Mouse (Mus musculus): ENCODE results near the gene Gm49366. TPM values are rescaled to one million over a fixed set of nuclear protein-coding genes. Genes with fewer than 3 reads are reported as not detected.
"Not testable (repeated sequence)": the region's sequence is repeated elsewhere in the genome, so short reads cannot be mapped to it uniquely, and the experiment has no call there.

Gene Gm49366
- total RNA-seq (2015) = not detected in 2 replicates
- not detected in 2 replicates for total RNA-seq (2017)

GRCm38 (mm10) chr12:84038691-84039111, at the start of gene Gm49366:
TSS of gene Gm49366 (plus strand) at chr12:84038935.
- ATAC-seq (ENCODE audit: poor library complexity, severe bottlenecking) = not testable (repeated sequence)

GRCm38 (mm10) chr12:83989378-83989777, 49.4 kb upstream of the Gm49366 start:
- no peak for ATAC-seq (ENCODE audit: poor library complexity, severe bottlenecking)

- no peak for ATAC-seq (ENCODE audit: poor library complexity, severe bottlenecking)
Measured at GRCm38 (mm10) chr12:83997221-83997620, 41.5 kb upstream of the Gm49366 start.

GRCm38 (mm10) chr12:83998341-83999107, 40.2 kb upstream of the Gm49366 start:
- ATAC-seq (ENCODE audit: poor library complexity, severe bottlenecking) = no peak

- peak; percentile 24; the same call in 1 of the 2 replicates for ATAC-seq (ENCODE audit: poor library complexity, severe bottlenecking)
Measured at GRCm38 (mm10) chr12:83999237-83999636, 39.5 kb upstream of the Gm49366 start.

GRCm38 (mm10) chr12:84000418-84000817, 38.3 kb upstream of the Gm49366 start:
- ATAC-seq (ENCODE audit: poor library complexity, severe bottlenecking) = no peak

- ATAC-seq (ENCODE audit: poor library complexity, severe bottlenecking) = no peak
Measured at GRCm38 (mm10) chr12:84003866-84004265, 34.9 kb upstream of the Gm49366 start.

- no peak for ATAC-seq (ENCODE audit: poor library complexity, severe bottlenecking)
Measured at GRCm38 (mm10) chr12:84008251-84008650, 30.5 kb upstream of the Gm49366 start.

GRCm38 (mm10) chr12:84008729-84009128, 30.0 kb upstream of the Gm49366 start:
- ATAC-seq (ENCODE audit: poor library complexity, severe bottlenecking) = no peak

- peak; percentile 87 for ATAC-seq (ENCODE audit: poor library complexity, severe bottlenecking)
Measured at GRCm38 (mm10) chr12:84009171-84009965, 29.4 kb upstream of the Gm49366 start, which contains the start of gene Acot1. TSS of gene Acot1 (plus strand) at chr12:84009490.

GRCm38 (mm10) chr12:84010201-84010600, 28.5 kb upstream of the Gm49366 start:
- ATAC-seq (ENCODE audit: poor library complexity, severe bottlenecking) = no peak

GRCm38 (mm10) chr12:84011251-84012040, 27.3 kb upstream of the Gm49366 start:
- ATAC-seq (ENCODE audit: poor library complexity, severe bottlenecking) = no peak

- no peak for ATAC-seq (ENCODE audit: poor library complexity, severe bottlenecking)
Measured at GRCm38 (mm10) chr12:84013130-84013529, 25.6 kb upstream of the Gm49366 start.

- no peak for ATAC-seq (ENCODE audit: poor library complexity, severe bottlenecking)
Measured at GRCm38 (mm10) chr12:84013701-84014100, 25.0 kb upstream of the Gm49366 start.

- ATAC-seq (ENCODE audit: poor library complexity, severe bottlenecking) = peak; percentile 61
Measured at GRCm38 (mm10) chr12:84020528-84020927, 18.2 kb upstream of the Gm49366 start.

- not testable (repeated sequence) for ATAC-seq (ENCODE audit: poor library complexity, severe bottlenecking)
Measured at GRCm38 (mm10) chr12:84022266-84022665, 16.5 kb upstream of the Gm49366 start.

- peak; percentile 88 for ATAC-seq (ENCODE audit: poor library complexity, severe bottlenecking)
Measured at GRCm38 (mm10) chr12:84023052-84023745, 15.5 kb upstream of the Gm49366 start.

GRCm38 (mm10) chr12:84025888-84026287, 12.8 kb upstream of the Gm49366 start:
- no peak for ATAC-seq (ENCODE audit: poor library complexity, severe bottlenecking)

- ATAC-seq (ENCODE audit: poor library complexity, severe bottlenecking) = not testable (repeated sequence)
Measured at GRCm38 (mm10) chr12:84028328-84028727, 10.4 kb upstream of the Gm49366 start.

GRCm38 (mm10) chr12:84029043-84029442, 9.7 kb upstream of the Gm49366 start:
- ATAC-seq (ENCODE audit: poor library complexity, severe bottlenecking) = not testable (repeated sequence)
